Mouse (Mus musculus): ENCODE measurements around the gene Prpf39.

The Prpf39 gene

DNA sequence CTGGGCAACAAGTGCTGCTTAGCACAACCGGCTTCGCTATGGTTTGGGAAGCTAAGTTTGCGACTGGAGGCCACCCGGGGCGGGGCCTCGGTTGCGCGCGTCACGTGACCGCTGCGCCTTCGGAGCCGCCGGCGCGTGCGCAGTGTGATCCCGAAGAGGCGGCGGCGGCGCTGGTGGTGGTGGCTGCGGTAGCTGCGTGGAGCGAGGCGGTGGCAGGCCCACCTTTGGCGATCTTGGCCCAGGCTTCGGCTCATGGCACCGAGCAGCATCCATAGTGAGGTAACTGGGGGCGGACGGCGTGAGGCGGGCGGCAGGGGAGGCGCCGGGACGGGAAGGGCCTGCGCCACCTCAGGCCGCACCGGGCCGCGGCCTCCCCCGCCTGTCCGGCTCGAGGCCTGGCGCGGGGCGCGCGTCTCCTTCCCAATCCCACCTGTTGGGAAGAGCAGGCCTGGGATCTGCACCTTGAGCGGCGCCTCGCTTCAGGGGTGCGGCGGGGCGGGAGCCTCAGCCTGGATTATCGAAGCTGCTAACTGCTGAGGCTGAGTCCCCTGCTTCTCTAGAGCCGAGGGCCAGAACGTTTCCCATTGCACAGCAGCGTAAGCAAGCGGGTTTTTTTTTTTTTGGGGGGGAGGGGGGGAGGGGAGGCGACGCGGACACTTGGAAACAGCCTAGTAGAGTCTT, at the start of gene Prpf39:
TSS of gene Prpf39 (plus strand) at position 144 of the 681 bp plus-strand sequence.
- DNase-seq (ENCODE audit: low read depth, low spot score): peak; percentile 77

DNA sequence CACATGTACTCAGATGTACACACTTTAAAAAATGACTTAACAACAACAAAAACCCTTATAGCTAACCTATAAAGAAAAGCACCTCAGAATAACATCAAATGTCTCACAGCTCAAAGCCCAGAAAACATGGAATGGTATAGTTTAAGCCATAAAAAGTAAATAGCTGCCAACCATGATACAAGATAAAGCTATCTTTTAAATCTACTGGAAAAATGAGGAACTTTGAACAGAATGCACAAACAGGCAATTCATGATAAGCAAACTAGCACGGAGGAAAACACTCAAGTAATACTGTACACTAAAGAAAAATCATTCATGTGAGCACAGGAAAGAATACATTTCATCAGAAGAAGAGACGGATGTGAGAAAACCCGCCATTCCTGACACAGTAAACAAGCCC, 28.4 kb upstream of the Prpf39 start:
- DNase-seq (ENCODE audit: low read depth, low spot score): no peak

- peak; percentile 42 for DNase-seq (ENCODE audit: low read depth, low spot score)
Observed at GRCm38 (mm10) chr12:65022842-65023241, 13.3 kb upstream of the Prpf39 start.

DNA sequence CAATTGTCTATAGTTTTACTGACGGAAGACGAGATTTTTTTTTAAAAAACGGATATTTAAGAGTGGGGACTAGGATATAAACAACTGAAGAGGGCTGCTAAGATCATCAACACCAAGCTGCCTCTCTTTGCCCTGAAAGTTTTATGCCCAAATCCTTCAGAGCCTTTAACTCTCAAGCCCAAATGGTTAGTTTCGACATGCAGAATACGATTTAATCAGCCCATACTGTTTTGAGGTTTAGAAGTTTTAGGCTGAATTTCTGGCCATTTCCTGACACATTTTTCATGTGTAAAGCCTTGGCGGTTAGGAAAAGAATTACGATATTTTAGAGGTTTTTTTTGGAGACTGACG, 319 bp upstream of the Prpf39 start:
- DNase-seq (ENCODE audit: low read depth, low spot score): no peak

GRCm38 (mm10) chr12:65036892-65037545, 886 bp downstream of the Prpf39 start:
- DNase-seq (ENCODE audit: low read depth, low spot score): no peak

DNA sequence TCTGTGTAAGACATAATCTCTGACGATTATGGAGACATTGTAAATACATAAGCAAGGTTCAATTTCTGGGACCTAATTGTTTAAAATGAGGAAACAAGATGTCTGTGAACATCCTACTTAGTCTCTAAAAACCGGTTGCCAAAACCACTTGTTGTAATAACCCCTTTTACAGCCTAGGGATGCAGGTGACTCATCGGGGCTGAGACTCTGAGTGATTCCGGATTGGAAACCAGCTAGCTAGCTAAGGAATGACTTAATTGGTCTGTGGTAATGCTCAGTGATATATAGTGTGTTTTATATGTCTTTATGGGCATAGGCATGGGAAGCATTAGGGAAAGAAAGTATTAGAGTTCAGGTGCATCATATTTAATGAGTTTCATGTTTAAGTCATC, 1.4 kb downstream of the Prpf39 start:
- no peak for DNase-seq (ENCODE audit: low read depth, low spot score)

- DNase-seq (ENCODE audit: low read depth, low spot score): no peak
Observed at GRCm38 (mm10) chr12:65048799-65049198, 12.7 kb downstream of the Prpf39 start.

GRCm38 (mm10) chr12:65058203-65058602, 22.1 kb downstream of the Prpf39 start:
- DNase-seq (ENCODE audit: low read depth, low spot score): no peak

DNA sequence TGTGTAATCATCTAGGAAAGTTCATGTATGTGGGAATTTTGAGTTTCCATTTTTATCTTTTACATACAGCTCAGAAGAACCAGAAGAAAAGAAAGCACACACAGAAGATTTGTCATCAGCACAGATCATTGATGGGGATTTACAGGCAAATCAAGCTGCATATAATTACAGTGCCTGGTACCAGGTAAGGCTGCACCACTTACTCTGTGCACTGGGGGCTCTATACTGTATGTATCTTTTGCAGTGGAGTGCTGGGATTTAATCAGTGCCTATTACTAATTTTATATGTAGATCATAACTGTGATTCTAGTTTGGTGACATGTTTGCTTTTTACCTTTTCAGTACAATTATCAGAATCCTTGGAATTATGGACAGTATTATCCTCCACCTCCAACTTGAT, 24.9 kb downstream of the Prpf39 start:
- no peak for DNase-seq (ENCODE audit: low read depth, low spot score)

GRCm38 (mm10) chr12:65065241-65065640, 29.1 kb downstream of the Prpf39 start:
- no peak for DNase-seq (ENCODE audit: low read depth, low spot score)

DNA sequence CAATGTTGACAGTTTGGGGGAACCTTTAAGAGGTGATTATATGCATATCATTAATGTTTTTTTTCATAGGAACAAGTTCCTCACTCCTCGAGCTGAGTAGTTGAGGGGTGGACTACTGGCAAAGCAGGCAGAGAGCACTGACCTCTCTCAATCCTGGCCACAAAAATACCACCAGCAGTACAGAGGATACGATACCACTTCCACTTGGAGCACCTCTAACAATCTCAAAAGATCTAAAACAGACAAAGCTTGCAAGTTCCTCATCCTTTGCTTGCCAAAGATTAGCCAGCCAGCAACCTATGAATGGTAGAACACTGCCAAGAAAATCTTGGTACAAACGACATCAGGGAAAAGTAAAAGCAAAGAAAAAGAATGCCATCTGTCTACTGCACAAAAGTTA, 30.1 kb downstream of the Prpf39 start:
- no peak for DNase-seq (ENCODE audit: low read depth, low spot score)

DNA sequence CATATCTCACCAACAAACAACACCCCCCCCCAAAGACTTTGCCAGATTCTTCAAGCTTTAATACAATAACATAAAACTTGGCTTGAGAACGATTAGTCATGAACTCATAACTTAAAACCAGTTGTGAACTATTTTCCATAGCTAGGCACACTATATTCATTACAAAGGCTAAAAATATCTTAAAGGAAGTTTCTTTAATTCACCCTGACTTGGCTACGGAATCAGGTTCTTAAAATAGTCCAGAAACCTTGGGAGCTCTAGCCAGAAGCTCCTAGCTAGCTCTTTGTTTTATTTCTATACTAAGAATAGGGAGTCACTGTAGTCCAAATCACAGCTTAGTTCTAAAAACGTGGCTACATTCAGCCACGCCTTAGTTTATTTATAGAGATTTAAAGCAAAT, 32.3 kb downstream of the Prpf39 start:
- DNase-seq (ENCODE audit: low read depth, low spot score): no peak

- DNase-seq (ENCODE audit: low read depth, low spot score): no peak
Observed at GRCm38 (mm10) chr12:65072911-65073610, 36.9 kb downstream of the Prpf39 start.

DNA sequence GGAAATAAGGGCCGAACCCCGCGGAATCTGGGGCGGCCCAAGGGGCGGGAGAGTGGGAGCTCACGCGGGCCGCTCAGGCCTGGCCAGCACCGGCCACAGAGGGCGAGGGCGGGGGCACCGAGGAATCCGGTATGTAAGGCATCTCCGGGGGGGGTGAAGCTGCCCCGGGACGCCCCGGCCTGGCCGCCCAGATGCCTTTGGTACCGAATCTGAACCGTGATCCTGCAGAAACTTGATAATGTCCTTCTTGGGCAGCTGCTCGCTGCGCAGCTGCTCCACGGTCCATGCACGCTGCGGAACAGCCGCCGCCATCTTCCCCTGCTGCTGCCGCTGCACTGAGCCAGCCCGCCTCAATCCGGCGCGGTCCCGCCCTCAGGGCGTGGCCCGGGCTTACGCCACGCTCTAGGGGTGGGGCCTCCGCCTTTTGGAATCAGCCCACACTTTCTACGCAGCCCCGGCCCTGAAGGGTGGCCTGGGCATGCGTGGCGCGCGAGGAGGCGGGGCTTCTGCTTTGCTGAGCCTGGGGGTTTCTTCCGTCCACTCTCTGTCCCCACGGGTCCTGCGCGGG, 37.6 kb downstream of the Prpf39 start, which contains the start of gene Fkbp3:
TSS of gene Fkbp3 (minus strand) at position 397 of the 568 bp plus-strand sequence.
- DNase-seq (ENCODE audit: low read depth, low spot score): peak; percentile 95

- no peak for DNase-seq (ENCODE audit: low read depth, low spot score)
Observed at GRCm38 (mm10) chr12:65074651-65075050, 38.5 kb downstream of the Prpf39 start.

GRCm38 (mm10) chr12:65075085-65075732, 39.1 kb downstream of the Prpf39 start, which contains the start of gene Fancm:
TSS of gene Fancm (plus strand) at chr12:65075603.
- DNase-seq (ENCODE audit: low read depth, low spot score): peak; percentile 84

DNA sequence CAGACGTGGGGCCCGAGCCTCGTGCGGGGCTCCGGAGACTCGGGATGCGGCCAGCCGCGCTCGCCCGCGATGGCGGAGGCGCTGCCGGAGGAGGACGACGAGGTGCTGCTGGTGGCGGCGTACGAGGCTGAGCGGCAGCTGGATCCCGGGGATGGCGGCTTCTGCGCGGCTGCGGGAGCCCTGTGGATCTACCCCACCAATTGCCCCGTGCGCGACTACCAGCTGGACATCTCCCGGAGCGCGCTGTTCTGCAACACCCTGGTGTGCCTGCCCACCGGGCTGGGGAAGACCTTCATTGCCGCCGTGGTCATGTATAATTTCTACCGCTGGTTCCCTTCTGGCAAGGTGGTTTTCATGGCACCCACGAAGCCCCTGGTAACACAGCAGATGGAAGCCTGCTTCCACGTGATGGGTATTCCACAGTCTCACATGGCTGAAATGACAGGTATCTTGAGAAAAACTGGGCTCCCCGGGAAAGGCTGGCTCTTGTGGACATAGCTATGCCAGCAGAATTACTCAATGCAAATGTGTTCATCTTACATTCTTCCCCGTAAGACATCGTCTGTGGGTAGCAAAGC, 39.7 kb downstream of the Prpf39 start:
- no peak for DNase-seq (ENCODE audit: low read depth, low spot score)

GRCm38 (mm10) chr12:65076906-65077305, 40.8 kb downstream of the Prpf39 start:
- no peak for DNase-seq (ENCODE audit: low read depth, low spot score)

GRCm38 (mm10) chr12:65108746-65109145, 72.6 kb downstream of the Prpf39 start:
- no peak for DNase-seq (ENCODE audit: low read depth, low spot score)

- no peak for DNase-seq (ENCODE audit: low read depth, low spot score)
Observed at GRCm38 (mm10) chr12:65111503-65111902, 75.4 kb downstream of the Prpf39 start.

DNA sequence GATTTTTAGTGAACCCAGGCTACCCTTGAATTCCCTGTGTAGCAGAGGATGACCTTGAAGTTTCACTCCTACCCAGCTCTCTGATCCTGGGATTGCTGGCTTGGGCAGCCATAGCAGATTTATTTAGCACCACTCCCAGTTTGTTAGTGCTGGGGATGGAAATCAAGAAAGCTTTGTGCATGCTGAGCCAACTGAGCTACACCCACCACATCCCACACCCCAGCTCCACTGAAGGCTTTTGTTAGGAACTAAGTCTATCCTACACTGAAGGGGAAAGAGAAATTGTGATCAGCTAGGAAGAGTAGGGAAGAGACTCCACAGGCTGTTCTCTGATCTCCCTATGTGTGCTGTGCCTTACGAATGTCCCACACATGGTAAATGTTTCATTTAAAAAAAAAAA, 76.7 kb downstream of the Prpf39 start:
- DNase-seq (ENCODE audit: low read depth, low spot score): peak; percentile 49
